Mouse (Mus musculus): ENCODE measurements at regions not wholly inside any gene's neighbourhood (a gene's known extent, or its start where the extent isn't known, plus 50 kb on each side); places are given as distances from the start of the nearest gene placed in this dataset.

GRCm38 (mm10) chr4:66482495-66483291 is 78.3 kb upstream of the Astn2 start:
- peak; percentile 71 to 74 for DNase-seq (ENCODE audit: extremely low spot score in 1 of 2, low spot score in 1 of 2)

DNA sequence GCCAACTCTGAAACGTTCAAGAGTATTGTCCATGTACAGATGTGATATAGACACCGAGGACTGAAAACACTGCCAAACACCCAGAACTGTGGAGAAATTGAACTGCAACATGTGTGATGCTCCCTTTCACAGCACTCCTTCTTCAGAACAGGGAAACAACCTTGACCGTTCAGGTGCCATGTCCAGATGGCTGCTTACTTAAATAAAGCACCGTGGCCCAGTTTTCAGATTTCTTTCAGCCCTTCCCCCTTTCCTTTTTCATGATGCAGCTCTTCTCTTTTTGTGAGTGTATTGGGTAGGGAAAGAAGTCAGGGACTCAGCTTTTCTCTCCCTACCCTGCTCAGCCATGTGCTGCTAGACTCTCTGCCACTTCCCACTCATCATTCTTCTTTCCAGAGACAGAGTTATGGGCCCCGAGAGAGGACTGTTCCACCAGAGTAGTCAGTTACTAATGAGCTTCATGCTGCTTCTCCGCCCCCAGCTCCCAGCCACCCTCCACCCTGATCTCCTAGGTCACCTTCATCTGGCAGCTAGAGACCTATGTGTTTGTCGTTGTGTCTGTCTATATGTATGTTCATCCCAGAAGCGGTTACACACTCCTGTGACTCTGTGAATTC is 74.3 kb upstream of the Astn2 start:
- DNase-seq (ENCODE audit: extremely low spot score in 1 of 2, low spot score in 1 of 2) = no peak
